Mouse (Mus musculus) bone marrow, adult 2 months (tissue): ENCODE measurements at regions not wholly inside any gene's neighbourhood (a gene's known extent, or its start where the extent isn't known, plus 50 kb on each side); places are given as distances from the start of the nearest gene placed in this dataset.

Source experiments
- H3K27ac ChIP-seq: fragments of 200-500 bp; 2 replicates; pipeline ENCODE4 v1.5.1; 2012; ENCODE audit warnings: low read depth, mild to moderate bottlenecking, control low read depth, inconsistent platforms, low read length; ENCODE audit not compliant: control insufficient read depth, poor library complexity, insufficient read depth
- H3K4me1 ChIP-seq: fragments of 200-500 bp; 2 replicates; pipeline ENCODE4 v1.6.1; 2011; ENCODE audit warnings: low read length; ENCODE audit not compliant: control insufficient read depth, insufficient read depth
- H3K4me3 ChIP-seq: fragments of 200-500 bp; replicated peaks from 2 replicates; pipeline ENCODE3; 2011; ENCODE audit warnings: mild to moderate bottlenecking, low read depth, low read length, control low read depth; ENCODE audit not compliant: control insufficient read depth
- CTCF ChIP-seq: fragments of 200-500 bp; IDR thresholded peaks from 2 replicates; pipeline ENCODE4 v1.5.1; 2011; ENCODE audit warnings: low read length, control low read depth; ENCODE audit not compliant: control insufficient read depth, insufficient read depth
- POLR2A ChIP-seq: fragments of 200-500 bp; IDR thresholded peaks from 2 replicates; pipeline ENCODE4 v1.6.1; 2011; ENCODE audit warnings: low read depth, mild to moderate bottlenecking, control low read depth, low read length, borderline replicate concordance; ENCODE audit not compliant: control insufficient read depth
- WGBS: fragments of 180-500 bp; shearing (Covaris S2); methylation state at CpG from one replicate; pipeline ENCODE4 v1.1.7; 2018; 5-methylcytosine and 5-hydroxymethylcytosine counted together

DNA sequence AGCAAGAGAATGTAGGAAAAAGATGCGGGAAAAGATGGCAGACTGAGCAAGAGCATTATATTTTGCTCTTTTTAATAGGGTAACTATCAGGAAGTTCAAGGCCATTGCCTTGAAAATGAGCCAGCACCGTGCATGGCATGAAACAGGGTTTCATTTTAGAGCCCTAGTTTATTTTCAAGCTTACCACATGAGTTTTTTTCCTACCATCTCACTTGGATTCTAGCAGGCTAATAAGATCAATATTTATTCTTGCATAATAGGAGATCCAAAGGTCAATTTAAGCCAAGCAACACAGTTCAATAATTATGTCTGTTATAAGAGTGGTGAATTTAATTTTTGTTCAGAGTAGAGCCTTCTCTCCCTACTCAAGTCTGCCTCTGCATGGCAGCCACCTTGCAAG lies 149.9 kb upstream of the Plppr1 start:
- Histone ChIP-seq H3K4me3 (no peak overlapping the region), H3K4me1 (no peaks in the 10 kb centered on the region), H3K27ac (no peak overlapping the region)
- WGBS: 65% methylated on average over 2 of the region's 2 CpGs
- TF ChIP-seq POLR2A (no peak), CTCF (no peak)

DNA sequence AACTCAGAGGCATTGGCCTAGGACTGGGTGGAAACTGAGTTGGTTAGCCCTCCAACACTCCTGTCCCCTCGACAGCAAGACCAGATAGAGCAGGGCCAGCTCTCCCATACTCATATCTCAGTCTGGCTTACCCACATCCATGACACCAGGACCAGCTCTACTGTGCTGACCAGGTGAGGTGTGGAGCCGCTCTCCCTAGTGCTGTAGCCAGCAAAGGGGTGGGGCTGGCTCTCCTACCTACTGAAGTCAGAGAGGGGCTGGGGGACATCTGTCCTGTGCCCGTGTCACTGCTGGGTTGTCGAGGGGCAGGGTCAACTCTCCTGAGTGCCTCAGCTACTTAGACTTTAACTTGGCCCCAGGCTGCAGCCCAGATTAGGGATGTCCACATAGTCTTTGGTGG lies 145.8 kb upstream of the Plppr1 start:
- no peak for TF ChIP-seq POLR2A
- no peak for TF ChIP-seq CTCF
- Histone ChIP-seq H3K4me1 (no peaks in the 10 kb centered on the region), H3K27ac (no peak overlapping the region), H3K4me3 (no peak overlapping the region)
- WGBS: 58% methylated on average over 4 of the region's 4 CpGs

DNA sequence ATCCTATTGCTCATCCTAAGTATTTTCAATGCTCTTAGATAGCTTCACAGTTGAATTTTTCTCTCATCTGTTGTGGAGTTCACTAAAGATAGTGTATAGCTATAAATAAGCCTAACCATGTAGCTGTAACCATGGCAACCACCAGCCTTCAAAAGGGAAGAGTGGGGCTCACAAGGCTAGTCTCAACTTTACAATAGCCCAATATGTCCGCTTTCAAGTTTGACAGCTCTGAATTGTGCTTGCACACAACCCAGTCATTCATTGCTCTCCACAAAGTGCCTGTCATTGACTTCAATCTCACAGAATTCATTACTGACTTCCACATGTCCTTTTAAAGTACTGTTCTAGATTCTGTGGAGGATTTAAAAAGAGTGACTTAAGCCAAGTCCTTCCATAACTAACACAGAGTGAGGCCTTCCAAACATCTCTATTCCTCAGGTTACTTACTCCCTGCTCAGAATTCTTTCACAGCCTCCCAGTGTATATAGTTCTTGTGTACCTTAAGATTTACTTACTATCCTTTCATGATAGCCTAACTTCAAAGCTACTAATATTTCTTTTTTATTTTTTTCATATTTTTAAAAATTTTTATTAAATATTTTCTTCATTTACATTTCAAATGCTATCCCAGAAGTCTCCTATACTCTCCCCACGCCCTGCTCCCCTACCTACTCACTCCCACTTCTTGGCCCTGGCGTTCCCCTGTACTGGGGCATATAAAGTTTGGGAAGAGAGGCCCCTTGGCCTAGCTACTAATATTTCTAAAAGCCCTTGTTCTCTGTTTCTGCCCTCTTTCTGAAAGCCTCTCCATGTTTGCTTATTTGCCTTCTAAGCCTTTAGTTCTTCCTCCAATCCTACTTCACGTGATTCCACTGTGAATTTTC lies 134.3 kb upstream of the Plppr1 start:
- TF ChIP-seq CTCF: no peak
- no peak for TF ChIP-seq POLR2A
- H3K4me3 ChIP-seq: no peak overlapping the region
- H3K4me1 ChIP-seq: no peaks in the 10 kb centered on the region
- no peak overlapping the region for H3K27ac ChIP-seq
- 61% methylated on average over 4 of the region's 4 CpGs for WGBS

DNA sequence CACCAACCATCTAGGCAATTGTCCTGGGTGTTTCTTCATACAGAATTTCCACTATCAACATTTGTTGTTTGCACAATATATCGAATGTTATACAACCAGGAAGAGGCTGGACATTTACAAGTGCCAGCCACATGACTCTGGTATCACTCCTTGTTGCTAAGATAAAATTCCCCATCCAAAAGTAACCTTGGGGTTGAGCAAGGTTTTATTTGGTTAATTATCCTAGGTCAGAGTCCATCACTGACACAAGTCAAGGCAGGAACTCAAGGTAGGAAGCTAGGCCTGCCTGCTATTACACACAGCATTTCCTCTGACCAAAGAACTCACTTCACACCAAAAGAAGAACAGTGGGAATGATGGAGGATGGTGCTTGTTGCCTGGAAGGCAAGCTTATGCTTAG lies 120.7 kb upstream of the Plppr1 start:
- Histone ChIP-seq H3K4me1 (no peaks in the 10 kb centered on the region), H3K27ac (no peak overlapping the region), H3K4me3 (no peak overlapping the region)
- TF ChIP-seq POLR2A: no peak
- no peak for TF ChIP-seq CTCF
- WGBS: 71% methylated on average over 1 of the region's 1 CpGs

DNA sequence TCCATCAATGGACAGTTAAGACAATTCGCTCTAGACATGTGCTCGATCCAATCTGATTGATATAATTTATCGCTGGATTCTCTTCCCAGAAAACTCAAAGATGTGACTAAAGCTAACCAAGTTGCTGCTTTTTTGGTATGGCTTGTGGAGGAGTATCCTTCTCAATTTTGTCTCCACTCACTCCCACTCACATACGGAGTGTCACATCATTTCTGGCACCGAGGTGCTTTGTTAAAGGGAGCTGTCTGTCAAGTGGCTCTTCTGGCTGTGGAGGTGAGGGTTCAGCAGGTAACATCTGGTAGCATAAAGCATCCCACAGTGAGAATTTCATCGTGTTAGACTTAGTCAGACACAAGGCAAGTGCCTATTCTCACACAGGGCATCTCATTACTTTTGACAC lies 120.2 kb upstream of the Plppr1 start:
- TF ChIP-seq CTCF (no peak), POLR2A (no peak)

DNA sequence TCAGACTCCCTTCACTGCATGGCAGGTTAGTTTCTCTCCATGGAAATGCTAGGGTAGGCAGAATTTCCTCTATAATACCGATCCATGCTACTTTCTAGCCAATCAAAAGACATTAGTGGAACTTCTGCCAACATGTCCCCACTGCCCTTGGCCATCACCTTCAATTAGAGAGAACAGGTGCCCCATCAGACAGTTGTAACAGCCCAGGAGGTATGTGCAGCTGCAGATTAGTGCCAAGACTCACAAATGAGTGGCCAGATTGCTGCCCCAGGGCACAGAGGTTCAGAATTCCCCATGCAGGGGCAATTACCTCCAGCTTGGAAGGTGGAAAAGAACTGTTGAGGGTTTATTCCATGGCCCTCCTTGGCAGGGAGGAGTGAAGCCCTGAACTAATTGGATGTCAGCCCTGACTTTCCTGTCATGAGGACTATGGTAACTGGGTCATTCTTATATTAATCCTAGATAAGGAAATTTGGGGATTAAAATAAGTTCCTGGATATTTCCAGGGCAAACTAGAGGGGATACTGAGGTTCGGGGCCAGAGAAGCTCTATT lies 113.7 kb upstream of the Plppr1 start:
- H3K4me1 ChIP-seq: no peaks in the 10 kb centered on the region
- TF ChIP-seq POLR2A (no peak), CTCF (no peak)
- no peak overlapping the region for H3K27ac ChIP-seq
- no peak overlapping the region for H3K4me3 ChIP-seq
- WGBS: 71% methylated on average over 2 of the region's 2 CpGs

More for the DNA sequence above, 120.2 kb upstream of the Plppr1 start:
- Histone ChIP-seq H3K4me1 (no peaks in the 10 kb centered on the region), H3K27ac (no peak overlapping the region), H3K4me3 (no peak overlapping the region)
- WGBS: 74% methylated on average over 6 of the region's 6 CpGs

DNA sequence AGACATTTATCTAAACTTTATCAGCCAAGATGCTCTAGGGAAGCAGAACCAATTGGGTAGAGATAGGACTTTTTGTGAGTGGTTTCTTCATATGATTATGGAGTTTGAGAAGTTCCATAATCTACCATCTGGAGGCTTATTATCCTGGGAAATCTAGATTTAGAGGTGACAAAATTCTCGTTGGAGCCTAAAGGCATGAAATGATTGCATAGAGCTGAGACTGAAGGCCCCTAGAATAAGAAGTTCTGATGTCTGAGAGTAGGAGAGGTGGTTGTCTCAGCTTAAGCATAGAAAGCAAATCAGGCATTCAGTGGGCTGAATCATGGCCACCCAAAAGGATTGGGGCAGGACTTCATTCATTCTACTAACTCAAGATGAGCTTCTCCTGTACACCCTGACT lies 106.1 kb upstream of the Plppr1 start:
- 51% methylated on average over 1 of the region's 1 CpGs for WGBS
- Histone ChIP-seq H3K27ac (no peak overlapping the region), H3K4me1 (no peaks in the 10 kb centered on the region), H3K4me3 (no peak overlapping the region)
- TF ChIP-seq CTCF (no peak), POLR2A (no peak)

DNA sequence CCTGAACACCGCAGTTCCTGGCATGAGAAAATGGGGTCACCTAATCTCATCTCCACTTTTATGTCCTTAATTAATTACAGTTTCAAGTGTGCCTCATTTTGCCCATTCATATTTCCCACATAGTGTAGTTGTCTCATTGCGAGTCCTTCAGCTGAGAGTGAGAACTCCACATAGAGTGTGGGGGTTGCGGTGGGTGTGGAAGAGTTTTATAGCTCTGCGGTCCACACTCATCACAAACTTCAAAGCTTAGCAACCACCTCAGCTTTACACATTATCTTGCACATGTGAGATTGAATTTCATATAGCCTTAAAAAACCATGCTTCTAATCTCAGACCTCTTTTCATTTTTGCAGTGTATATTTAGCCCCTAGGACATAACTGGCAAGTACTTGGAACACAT lies 83.3 kb upstream of the Plppr1 start:
- 94% methylated on average over 4 of the region's 4 CpGs for WGBS
- TF ChIP-seq CTCF (no peak), POLR2A (no peak)
- no peaks in the 10 kb centered on the region for H3K4me1 ChIP-seq
- no peak overlapping the region for H3K4me3 ChIP-seq
- H3K27ac ChIP-seq: no peak overlapping the region
